Mouse (Mus musculus): ENCODE results near the gene Tead1.

Gene Tead1

GRCm38 (mm10) chr7:112679171-112679512 is at the start of gene Tead1:
Tead1 (plus strand) TSS chr7:112679318.
- DNase-seq: peak; percentile 84

DNA sequence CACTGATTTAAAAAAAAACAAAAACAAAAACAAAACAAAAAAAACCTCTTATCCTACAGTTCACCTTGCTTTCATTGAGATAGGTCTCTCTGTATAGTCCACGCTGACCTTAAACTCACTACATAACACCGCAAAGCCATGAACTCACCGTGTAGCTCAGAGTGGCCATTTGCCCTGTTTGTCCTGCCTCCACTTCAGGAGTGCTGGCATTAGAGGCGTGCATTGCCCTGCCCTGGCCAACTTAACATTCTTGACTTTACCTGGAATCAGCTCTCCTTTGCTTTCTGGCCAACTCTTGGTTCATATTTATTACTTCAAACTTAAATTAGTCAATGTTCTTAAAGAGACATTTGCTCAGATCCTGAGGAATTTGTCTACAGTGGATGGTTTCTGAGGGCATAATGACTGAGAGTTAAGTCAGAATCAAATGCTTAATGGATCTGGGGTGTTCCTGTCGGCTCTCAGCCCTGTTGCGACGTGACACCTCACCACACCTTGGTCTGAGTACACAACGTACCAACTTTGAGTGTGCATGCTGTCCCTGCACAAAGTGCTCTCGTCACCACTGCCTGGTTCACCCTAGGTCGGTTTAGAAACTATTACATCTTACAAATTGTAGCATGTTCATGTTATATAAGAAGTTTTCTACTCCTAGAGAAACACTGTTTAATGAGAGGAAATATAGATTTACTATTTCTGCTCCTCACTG is 44.5 kb upstream of the Tead1 start:
- no peak for DNase-seq

DNA sequence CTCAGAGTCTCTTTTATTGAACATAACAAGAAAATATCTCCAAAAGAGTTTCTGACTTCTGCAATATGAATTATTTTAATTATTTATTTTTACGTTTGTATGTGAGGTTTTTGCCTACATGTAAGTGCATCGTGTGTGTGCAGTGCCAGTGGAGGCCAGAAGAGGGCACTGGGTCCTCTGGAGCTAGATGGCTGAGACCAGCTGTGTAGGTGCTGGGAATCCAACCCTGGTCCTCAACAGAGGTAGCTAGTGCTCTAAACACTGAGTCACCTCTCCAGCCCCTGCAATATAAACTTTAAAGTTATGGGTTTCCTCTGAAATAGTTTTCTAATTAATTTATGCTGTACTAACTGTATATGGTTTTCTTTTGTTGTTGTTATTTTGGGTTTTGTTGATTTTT is 43.2 kb upstream of the Tead1 start:
- no peak for DNase-seq

DNA sequence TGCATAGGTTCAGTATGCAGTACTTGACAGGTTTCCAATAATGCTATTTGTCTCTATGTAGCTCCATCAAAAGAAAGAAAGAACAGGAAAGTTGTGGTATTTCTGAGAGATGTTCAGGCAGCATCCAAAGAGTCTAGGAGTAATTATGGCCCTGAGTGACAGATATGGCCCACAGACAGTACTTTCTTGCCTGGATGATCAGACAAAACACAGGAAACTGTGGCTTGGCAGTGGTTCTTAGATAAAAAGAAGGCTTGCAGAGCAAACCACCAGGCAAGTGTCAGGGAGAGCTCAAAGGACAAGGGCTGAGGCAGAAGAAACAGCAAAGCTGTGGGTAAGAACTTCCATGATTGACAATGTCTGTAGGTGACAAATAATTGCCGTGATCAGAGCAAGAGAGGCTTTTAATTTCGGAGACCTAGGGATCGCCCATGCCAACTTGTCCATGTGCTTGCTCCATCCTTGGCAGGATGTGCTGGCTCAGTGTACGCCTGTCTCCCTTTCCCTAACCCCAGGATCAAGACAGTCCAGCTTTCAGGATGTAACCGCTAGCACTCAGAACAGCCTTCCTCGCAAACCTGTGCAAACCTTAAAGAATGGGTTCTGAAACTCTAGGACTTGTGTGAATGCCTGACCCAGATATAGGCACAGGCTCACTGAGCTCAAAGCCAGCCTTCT is 35.1 kb upstream of the Tead1 start:
- no peak for DNase-seq

DNA sequence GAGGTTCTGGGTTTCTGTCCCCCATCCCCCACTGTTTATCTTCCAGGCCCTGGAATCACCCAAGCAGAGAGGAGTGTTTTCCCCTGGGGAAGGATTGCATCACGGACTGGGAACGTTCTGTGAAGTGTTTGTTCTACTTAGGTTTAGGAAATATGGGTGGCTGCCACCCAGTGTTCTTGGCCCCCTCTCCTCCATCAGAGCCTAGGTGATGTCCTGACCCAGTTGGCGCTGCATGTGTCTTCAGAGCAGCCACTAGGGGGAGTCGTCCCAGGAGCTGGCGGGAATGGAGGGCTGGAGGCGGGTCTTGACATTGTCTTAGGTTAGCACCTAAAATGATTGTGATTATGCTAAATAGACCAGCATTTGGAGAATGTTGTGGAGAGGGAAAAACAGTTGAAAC is 34.4 kb upstream of the Tead1 start:
- no peak for DNase-seq

GRCm38 (mm10) chr7:112645724-112646123 is 33.4 kb upstream of the Tead1 start:
- DNase-seq: no peak

GRCm38 (mm10) chr7:112647417-112647816 is 31.7 kb upstream of the Tead1 start:
- DNase-seq: no peak

GRCm38 (mm10) chr7:112656141-112656662 is 22.9 kb upstream of the Tead1 start:
- DNase-seq: peak; percentile 45

- DNase-seq: no peak
These were observed 20.2 kb upstream of the Tead1 start for GRCm38 (mm10) chr7:112658939-112659338.

GRCm38 (mm10) chr7:112659816-112660215 is 19.3 kb upstream of the Tead1 start:
- no peak for DNase-seq

DNA sequence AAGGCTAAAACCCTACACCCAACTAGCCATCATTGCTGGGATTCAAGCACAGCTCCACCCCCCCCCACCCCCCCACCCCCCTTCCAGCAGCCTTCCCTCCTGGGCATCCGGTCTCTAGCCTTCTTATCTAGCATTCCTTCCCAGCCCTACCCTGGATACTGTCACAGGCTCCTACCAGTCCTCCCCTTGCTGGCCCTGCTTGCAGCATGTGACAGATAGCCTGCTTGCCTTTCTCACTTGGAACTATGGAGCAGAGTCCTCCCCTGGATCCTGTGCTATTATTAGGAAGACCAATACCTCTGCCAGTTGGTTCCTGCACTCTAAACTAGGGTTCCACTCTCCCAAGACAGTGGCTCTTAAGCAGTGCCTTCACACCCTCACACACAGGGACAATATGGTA is 18.8 kb upstream of the Tead1 start:
- no peak for DNase-seq

GRCm38 (mm10) chr7:112662398-112663313 is 16.5 kb upstream of the Tead1 start:
- no peak for DNase-seq

GRCm38 (mm10) chr7:112663314-112663966 is 15.7 kb upstream of the Tead1 start:
- peak; percentile 37 for DNase-seq

GRCm38 (mm10) chr7:112669993-112670392 is 9.1 kb upstream of the Tead1 start:
- DNase-seq: no peak

GRCm38 (mm10) chr7:112678418-112679170 is 524 bp upstream of the Tead1 start:
- peak; percentile 66 for DNase-seq

GRCm38 (mm10) chr7:112679513-112680245 is 561 bp downstream of the Tead1 start:
- peak; percentile 74 for DNase-seq

DNA sequence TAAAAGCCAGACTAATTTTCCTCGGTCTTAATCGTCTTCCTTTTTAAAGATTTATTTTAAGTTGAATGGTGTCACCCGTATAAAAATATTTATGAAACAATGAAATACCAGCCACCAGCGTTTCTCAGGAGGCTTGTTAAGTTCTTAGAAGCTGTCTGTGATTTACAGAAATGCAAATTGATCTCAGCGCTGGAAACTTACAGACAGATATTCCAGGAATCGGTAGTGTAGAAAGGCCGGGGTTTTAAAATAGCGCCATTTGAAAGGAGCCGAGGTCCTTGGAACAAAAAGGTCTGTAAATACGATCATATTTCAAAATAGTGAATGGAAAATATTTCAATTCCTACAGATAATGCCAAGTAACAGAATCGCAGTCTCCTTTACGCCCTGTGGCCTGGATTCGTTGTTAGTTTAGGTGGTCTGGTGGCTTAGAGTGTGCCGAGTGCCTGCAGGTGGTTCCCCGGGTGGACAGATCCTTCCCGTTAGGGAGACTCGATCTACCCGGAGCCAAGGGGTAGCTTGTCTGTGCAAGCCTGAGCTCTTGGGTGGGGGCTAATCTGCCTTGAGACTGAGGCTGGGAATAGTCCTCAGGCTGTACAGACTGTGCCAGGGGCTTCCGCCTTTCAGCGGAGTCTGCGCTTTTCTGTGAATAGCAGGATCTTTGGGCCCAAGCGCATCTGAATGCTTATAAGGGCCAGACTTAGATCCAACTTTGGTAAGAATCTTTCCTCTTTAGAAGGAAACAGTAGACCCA is 1.6 kb downstream of the Tead1 start:
- peak; percentile 34 for DNase-seq

DNA sequence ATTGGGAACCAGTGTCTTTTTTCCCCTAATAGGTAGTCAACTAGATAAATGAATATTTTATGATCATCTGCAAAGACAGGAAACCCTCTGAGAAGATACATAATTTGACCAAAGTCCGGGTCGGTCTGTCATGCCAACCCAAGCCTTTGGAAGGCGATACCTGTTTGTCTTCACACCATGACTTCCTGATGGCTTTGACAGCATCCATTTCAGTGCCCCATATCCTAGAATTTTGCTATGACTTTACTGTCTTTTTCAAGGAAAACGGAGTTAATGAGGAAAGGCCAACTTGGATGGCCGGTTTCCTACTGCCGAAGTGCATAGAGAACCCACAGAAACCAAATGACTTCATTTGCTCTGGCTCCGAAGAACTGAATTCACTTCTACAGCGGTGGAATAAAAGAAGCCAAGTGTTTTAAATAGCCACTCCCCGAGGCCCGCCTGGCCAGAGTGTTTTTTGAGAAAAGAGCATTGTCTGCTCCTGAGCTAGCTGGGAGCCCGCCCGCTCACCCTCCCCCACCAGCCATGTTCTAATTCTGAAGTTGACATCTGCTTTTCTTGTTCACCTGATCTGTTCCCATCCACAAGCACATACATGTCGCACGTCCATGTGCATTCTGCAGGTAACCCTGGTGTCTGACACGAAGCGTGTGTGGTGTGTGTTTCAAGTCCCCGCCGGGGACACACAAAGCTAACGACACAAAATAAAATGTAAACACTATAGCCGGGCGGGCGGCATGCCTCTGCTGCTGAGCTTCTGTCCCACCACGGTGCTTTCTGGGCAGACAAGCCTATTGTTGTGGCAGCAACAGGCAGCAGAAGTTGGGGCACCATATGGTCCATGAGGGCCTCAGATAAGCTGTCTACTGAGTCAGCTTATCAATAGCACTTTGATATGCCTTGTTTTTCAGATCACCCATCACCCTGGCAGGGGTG is 5.8 kb downstream of the Tead1 start:
- DNase-seq: no peak

DNA sequence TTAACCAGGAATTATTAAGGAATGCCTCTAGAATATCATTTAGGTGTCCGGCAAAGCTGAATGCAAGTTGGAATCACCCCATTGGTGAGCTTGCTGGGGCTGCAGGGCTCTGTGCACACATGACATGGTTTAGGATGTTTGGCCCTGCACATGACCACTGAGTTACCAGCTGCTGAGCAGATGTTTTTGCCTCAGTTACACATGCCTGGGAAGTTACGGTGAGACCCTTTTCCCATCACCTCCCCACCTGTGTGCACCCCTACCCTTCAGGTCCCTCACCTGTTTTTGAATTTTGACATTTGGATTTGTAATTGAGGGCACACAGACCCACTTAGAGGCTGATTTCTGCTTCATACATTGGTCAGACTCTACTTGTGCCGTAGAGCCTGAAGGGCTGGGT is 6.9 kb downstream of the Tead1 start:
- DNase-seq: no peak
